Mouse (Mus musculus) megakaryocyte-erythroid progenitor cell, adult 5-6 weeks (primary cell): ENCODE data around the gene N4bp2. TPM values are rescaled to one million over a fixed set of nuclear protein-coding genes. Genes with fewer than 3 reads are reported as not detected.
A peak's percentile ranks its signal among the peaks of the same experiment; 100 is the strongest.

Source experiments
- ATAC-seq: replicated peaks from 2 replicates; pipeline ENCODE4 v1.8.0; 2016; ENCODE audit warnings: mild to moderate bottlenecking, inconsistent platforms; ENCODE audit not compliant: severe bottlenecking, poor library complexity, low FRiP score, low TSS enrichment
- total RNA-seq, 2 experiments: library from RNA; stranded (forward) in 1 of 2; stranded (reverse) in 1 of 2; fragments of 200-1000, 215-1000 nt in 1 of 2; fragments of >200 nt in 1 of 2; fragmentation: Nextera tagmentation in 1 of 2; gene quantifications; 2 replicates each; pipeline ENCODE4 v1.2.3; 2014 to 2017

N4bp2 gene
- total RNA-seq, 2 experiments from 2014 or later: 21.0 to 38.8 TPM

DNA sequence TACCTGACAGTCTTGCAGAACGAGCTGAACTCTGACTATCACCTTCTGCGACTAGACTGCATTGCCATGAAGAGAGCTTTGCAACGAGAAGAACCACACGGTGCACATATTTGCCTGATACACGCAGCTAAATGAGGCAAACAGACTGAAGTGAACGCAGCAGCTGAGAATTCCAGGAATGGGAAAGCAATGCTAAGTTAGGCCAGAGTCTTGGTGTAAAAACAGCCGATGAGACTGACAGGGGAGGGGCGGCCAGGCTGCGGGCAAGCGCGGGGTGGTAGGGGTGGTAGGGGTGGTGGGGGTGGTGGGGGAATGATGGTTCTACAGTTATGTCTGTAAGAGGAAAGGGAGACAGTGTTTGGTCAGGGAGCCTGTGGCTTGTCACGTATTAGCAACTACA is 95.6 kb downstream of the N4bp2 start:
- no peak for ATAC-seq

DNA sequence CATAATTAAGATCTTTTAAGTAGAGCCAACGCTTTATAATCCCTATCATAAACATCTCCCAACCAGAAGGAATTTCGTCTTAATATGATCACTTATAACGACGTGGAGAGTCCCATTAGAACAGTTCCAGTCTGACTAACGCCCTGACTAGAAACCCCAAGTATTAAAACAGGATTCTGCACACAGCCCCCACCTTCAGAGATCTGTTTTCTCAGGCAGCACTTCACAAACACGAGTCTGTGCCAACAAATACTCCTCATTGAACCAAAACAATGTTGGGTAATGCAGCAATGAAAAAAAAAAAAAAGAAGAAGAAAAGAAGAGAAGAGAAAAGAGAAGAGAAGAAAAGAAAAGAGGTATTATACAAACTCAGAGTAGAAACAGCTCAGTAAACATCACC is 96.1 kb downstream of the N4bp2 start:
- ATAC-seq: no peak

DNA sequence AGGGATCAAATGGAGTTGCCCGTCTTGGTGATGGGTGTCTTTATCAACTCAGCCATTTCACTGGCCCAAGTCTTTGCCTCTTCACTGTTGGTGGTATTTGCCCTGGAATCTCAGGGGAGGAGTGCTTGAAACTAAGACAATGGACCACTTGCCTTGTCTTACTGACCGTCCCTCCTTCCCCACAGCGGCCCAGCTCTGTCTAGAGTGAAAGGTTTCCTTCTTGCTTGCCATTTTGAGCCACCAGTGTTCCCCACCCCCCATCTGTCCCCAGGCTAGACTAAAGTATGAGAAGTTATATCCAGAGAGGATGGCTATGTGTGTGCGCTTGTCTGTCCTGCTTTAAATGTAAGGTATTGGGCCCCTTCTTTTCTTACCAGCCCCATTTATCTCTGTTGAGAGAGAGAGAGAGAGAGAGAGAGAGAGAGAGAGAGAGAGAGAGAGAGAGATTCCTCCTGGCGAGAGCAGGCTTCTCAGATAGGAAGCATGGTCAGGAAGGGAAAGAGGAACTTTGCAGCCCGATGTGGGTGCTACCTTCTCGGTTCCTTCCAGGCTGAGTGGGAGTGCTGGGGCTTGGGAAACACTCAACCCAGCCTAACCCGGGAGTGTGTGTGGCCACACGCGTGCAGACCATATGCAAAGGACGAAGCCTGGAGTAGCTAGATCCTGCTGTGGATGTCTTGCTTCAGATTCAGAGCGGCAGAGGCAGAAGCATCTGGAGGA is 97.1 kb downstream of the N4bp2 start:
- ATAC-seq: no peak

DNA sequence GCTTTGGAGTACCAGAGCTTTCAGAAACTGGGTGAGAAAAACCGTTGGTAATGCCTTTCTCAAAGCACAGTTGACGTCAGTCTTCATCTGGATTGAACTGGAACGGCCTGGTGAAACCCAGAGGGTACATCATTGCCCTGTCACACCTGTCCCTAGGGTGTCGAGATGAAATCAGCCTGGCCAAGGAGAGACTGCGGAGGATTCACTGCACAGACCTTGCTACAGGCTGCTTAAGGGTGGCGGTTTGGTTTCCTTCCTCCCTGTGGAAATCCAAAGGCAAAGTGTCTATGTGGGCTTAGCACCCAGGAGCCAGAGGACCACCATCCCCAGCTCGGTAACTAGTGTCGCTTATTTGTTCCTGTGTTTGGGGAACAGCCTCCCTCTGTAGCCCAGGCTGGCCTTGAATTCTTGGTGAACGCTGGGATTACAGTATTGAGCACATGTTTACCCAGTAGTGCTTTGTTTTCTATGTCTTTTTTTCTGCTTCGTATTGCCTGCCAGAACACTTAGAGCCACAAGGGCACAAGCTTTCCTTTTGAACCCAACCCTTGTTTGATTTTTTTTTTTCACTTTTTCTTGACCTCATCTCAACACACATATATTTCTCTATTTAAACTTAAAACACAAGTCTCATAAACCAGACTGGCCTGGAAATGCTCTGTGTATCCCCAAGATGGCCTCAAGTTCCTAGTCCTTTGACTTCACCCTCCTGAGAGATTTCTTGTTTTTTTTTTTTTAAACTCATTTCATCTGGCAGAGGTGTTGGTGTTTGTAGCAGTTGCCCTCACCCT is 98.0 kb downstream of the N4bp2 start, which contains the start of gene Rhoh:
TSS of gene Rhoh (plus strand) at position 60 of the 791 bp plus-strand sequence.
- ATAC-seq: no peak

DNA sequence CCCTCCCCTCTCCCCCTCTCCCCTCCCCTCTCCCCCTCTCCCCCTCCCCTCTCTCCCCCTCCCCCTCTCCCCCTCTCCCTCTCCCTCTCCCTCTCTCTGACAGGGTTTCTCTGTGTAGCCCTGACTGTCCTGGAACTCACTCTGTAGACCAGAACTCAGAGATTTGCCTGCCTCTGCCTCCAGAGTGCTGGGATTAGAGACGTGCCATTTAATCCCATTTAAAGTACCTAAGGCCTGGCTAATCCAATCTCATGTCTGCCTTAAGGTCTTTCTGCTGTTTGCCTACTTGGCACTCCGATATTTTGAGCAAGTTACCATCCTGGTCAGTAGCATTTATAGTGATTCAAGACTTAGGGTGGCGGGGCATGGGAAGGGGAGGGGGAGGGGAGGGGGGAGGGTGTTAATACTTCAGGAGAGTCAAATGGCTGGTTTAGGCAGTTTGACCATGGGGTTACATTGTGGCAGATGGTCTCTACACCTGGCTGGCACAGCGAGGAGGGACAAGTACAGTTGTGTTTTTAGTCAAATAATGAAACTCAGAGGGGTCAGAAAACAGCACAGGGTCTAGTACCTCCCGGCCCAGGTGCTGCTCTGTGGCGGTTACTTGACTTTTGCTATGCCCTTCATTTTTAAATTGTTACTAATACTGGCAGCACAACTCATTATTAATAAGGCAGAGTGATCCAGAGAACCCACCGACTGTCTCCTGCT is 99.1 kb downstream of the N4bp2 start:
- ATAC-seq: no peak

DNA sequence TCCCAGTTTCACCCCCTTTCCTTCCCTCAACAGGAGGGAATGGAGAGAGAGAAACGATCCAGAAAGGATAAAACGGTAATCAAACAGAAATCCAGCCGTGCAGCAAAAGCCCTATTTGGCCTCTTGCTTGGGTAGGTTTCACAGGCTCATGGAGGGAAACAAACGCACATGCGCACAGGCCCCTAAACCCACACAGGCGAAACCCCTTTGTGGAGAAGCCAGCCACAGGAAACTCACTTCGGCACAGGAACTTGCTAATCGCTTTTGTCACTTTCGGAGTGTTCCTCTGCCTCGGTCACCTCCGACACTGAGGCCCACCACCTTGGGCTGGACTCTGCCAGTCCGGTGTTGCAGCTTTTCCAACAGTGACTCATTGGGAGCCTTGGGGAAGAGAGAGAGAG is 100.0 kb downstream of the N4bp2 start:
- ATAC-seq: peak; percentile 67

DNA sequence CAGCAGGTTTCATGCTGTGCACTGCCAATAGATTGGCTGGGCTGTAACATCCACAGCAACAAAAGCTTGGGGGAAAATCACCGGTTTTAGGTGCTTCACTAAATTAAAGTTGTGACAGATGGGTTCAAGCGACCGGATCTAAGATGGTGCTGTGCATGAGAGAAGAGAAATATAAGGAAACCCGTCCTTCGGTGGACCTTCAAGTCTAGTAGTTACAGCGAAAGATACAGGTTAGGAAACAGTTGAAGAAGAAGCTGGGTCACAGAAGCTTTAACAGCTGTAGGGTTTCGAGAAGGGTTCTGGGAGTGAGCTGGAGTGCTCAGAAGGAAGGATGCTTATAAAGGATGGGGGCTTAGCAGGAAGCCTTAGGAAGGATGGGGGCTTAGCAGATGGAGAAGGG is 101.2 kb downstream of the N4bp2 start:
- ATAC-seq: no peak

DNA sequence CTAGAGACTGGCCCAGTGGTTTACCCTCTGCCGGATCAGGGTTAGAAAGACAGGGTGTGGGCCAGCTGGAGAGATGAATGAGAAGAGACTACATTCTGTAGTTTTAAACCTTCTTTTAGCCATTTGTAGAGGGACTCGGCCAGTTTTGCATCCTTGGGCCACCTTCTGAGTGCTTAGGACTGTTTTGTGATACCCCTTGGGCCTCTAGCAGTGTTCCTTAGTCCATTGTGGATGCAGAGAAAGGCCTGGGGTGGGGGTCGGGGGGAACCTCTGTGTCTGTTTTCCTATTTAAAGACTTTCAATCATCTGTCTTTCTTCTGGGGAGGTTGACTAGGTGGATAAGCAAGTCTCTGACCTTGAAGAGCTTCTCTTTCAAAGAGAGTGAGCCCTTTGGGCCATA is 101.6 kb downstream of the N4bp2 start:
- no peak for ATAC-seq

DNA sequence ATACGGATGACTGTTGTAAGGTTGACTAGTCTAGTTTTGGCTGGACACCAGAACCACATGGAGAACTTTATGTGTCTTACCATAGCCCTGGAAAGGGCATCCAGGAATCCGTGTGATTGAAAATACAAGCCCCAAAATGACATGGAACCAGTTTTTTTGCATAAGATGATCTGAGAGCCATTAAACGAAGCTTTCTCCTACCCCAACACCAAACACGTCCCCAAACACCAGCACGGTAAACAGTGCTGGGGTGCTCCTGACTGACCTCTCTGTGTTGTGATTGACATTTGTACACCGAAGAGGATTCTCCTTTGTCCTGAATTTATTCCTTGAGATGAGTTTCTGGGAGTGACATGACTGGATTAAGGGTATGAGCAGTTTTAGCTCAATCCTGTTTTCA is 103.3 kb downstream of the N4bp2 start:
- 0 out of 2 replicates have a peak, but pooled peaks have one; percentile 25 for ATAC-seq

DNA sequence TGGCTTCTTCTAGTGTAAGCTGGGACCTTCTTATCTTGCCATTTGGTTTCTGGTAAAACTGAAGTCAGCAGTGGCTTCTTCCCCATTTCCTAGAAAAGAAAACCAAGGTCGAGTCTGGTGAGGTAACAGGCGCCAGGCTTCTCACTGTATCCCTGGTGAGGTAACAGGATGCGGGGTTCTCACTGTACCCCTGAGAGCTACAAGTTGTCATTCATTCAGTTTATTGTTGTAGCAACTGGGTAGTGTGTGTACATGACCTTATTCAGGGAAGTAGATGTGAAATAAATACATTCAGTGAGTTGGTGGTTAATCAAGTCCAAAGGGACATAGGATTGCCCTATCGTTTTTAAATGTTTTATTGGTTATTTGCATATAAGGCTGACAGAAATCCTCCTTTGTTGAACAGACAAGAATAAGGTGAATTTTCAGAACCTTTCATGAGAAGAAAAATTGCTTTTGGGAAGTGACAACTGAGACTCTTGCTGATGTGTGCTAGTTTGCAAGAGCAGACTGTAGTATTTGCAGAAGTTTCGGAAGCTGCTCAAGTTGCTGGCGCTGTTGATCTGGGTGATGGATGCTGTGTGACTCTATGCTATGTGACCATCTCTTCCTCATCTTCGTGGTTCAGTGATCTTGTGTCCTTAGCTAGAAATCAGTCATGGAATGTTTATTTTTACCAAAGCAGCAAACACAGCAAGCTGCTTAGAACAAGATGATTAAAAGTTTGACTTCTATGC is 104.2 kb downstream of the N4bp2 start:
- no peak for ATAC-seq

DNA sequence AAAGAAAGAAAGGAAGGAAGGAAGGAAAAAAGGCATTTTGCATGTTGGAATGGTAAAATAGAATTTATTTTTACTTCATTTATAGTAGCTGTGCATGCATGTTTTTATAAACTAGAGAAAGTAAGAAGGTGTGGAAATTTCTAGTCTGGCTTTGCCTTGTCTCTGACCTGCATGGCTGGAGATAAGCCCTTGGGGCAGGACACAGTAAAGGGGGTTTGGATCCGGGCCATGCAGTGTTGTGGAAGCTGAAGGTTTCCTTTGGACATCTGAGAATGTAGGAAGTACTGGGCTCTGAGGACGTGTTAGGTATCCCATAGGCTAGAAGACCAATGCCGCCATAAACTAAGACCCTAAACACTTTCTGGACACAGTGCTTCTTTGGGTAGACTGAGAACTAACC is 105.1 kb downstream of the N4bp2 start:
- ATAC-seq: peak; percentile 28; the same call in 1 of the 2 replicates

DNA sequence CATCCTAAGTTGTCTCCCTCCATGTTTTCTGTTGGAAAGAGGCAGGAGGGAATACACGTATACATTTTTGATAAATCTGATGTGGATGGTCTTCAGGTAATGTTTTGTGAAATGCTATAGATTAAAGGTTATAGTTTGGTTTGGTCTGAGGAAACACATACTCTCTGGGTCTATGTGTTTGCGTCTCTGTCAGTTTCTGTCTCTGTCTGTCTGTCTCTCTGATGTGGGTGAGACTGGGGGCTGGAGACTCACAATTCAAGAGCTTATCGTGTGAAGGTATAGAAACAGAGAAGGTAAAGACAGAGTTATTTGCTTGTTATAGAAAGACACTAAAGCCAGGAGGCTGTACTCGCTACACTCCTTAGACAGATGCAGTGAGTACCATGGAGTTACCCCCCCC is 106.3 kb downstream of the N4bp2 start:
- ATAC-seq: no peak

DNA sequence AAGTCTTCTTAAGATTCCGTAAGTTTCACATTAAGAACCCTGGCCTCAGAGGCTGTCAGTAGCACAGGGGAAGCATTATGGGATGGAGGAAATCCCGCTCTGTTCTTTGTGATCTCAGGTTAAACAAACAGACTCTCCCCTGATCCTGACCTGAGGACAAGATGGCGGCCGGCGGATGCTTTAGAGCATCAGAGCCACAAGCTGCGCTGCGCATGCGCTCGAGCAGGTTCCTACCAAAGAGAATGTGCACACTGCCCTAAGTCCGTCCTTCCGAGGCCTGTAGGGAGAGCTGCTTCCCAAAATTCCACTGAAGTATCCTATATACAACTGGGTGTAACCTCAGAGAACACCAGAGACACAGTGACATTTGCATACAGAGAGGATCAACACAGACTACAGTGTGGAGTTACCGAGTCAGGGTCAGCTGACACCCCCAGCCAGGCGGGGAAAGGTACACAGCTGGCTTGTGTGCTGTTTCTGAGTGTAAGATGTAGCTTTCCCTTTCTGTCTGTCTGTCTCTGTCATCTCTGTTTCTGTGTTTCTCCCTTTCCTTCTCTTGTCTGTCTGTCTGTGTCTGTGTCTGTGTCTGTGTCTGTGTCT is 108.1 kb downstream of the N4bp2 start:
- ATAC-seq: no peak

DNA sequence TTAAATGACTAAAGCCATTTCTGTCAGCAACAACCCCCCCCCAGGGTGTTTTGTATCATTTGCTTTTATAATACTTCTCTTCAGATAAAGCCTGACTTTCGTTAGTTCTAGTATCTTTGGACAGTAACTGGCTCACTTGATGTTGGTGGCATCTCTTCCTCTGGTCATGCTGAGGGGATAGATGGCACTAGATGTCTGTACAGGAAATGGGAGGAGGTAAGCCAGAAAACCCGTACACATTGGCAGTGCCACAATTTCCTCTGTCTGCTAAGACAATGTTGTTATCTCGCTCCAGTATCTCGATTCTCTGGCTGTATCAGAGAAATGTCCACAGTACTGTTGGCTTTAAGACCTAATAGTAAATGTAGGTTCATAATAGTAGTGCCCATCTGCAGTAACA is 109.9 kb downstream of the N4bp2 start:
- peak; percentile 63 for ATAC-seq

DNA sequence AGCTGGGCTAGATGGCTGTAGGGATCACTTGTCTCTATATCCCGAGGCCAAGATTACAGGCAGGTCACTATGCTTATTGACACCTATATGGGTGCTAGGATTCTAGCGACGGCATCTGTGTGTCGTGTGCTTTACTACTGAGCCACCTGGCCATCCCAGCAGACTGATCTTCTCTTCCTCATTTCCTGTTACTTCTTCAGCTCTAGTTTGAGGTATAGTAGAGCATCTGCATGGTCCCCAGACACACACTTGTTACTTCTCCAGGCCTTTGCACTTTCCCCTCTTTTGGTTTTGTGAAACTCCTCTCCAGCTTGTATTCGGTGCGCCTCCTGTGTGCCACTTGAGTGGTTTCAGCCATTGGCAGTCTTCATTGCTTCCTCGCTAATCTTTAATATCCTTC is 111.9 kb downstream of the N4bp2 start:
- no peak for ATAC-seq

DNA sequence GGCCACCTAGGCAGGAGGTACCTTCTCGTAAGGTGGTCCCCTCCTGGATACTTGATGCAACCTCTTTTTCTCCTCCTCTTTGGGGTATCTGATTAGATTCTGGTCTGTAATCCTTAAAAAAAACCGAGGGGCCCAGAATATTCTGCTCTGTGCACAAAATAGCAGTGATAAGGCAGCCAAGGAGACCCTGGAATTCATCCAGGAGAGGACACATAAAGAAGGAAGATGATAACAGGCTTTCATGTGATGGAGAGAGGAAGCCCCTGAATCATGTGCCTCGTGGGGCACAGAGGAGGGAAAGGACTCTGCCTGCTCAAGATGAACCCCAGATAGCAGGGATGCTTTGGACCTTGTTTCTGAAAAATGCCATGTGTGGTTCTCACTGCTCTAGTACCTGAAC is 115.0 kb downstream of the N4bp2 start:
- no peak for ATAC-seq
